Mouse (Mus musculus): ENCODE results near the gene Taf1b. TPM values are rescaled to one million over a fixed set of nuclear protein-coding genes. Genes with fewer than 3 reads are reported as not detected.
"Not testable (repeated sequence)": the region's sequence is repeated elsewhere in the genome, so short reads cannot be mapped to it uniquely, and the experiment has no call there.

Gene Taf1b
- polyA plus RNA-seq, 1 experiment from 2014 or later, result 27.6 TPM

DNA sequence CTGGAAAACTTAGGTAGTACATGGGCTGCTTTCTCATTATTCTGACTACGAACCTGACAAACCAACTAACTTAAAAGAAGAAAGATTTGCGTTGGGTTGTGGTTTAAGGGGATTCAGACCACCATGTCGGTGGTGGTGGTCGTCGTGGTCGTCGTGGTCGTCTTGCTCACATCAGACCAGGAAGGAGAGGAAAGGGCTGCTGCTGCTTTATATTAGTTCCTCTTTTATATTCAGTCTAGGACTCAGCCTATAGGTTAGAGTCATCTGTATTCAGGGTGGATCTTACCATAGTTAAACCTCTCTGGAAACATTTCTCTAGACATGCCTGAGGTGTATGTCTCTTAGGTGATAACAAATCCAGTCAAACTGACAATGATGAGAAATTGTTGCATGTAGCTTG is 19.0 kb downstream of the Taf1b start:
- ATAC-seq (replicated peaks; ENCODE audit: low FRiP score, low read depth), result no peak
- Histone ChIP-seq H3K9me3 (replicated peaks; ENCODE audit: low read length) (no peaks in the 10 kb centered on the region), H3K4me2 (ENCODE audit: low read length) (no peak overlapping the region), H3K4me3 (replicated peaks; ENCODE audit: low read depth, low read length) (no peak overlapping the region), H3K27ac (no peak overlapping the region), H3K9ac (ENCODE audit: low read depth, low read length) (no peak overlapping the region), H3K4me1 (replicated peaks; ENCODE audit: insufficient read depth, low read length) (no peaks in the 10 kb centered on the region), H3K36me3 (ENCODE audit: insufficient read depth, low read length) (peaks cover 28% of the 10 kb centered on the region; the same call in 1 of the 2 replicates), H3K27me3 (ENCODE audit: insufficient read depth, low read length) (no peaks in the 10 kb centered on the region)
- no peak for DNase-seq (ENCODE audit: low spot score)
- TF ChIP-seq CTCF (IDR thresholded peaks at IDR 0.05; ENCODE audit: low read depth), result no peak
- WGBS, result 94% methylated on average over 8 of the region's 8 CpGs

DNA sequence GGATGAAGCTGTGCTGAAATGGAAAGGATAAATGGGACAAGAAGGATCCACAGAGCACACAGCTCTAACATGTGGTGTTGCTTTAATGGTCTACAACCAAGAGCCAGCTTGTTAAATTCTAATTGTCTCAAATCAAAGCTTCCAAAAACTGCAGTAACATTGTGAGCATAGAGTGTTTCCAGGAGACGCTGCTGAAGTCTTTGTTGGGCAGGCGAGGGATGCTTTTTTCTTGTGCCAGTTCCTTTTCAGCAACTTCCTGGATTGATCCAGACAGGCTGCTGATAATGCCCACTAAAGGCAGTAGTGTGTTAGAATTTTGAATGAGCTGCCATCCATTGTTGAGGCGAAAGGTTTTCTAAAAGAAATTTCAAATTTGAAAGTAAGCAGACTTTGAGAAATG is 22.9 kb downstream of the Taf1b start:
- Histone ChIP-seq H3K27me3 (ENCODE audit: insufficient read depth, low read length) (no peaks in the 10 kb centered on the region), H3K4me1 (replicated peaks; ENCODE audit: insufficient read depth, low read length) (no peaks in the 10 kb centered on the region), H3K36me3 (ENCODE audit: insufficient read depth, low read length) (peaks cover 8% of the 10 kb centered on the region; the same call in 1 of the 2 replicates), H3K27ac (no peak overlapping the region), H3K4me3 (replicated peaks; ENCODE audit: low read depth, low read length) (no peak overlapping the region), H3K4me2 (ENCODE audit: low read length) (no peak overlapping the region), H3K9me3 (replicated peaks; ENCODE audit: low read length) (no peaks in the 10 kb centered on the region), H3K9ac (ENCODE audit: low read depth, low read length) (no peak overlapping the region)
- no peak for DNase-seq (ENCODE audit: low spot score)
- no peak for TF ChIP-seq CTCF (IDR thresholded peaks at IDR 0.05; ENCODE audit: low read depth)
- ATAC-seq (replicated peaks; ENCODE audit: low FRiP score, low read depth), result no peak
- 85% methylated on average over 3 of the region's 3 CpGs for WGBS

DNA sequence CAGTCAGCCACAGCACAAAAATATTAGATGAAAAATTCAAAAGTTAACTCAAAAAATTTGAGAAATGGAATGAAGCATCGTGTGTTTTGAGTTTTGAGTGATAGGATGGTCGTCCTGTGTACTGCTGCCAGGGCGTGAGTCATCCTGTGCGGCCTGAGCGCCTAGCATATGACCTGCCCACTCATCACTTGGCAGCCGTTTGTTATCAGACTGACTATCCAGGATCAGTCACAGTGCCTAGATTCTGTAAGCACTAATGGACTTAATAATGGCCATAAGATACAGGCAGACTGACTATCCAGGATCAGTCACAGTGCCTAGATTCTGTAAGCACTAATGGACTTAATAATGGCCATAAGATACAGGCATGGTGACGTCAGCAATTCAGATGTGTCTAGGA is 26.9 kb downstream of the Taf1b start:
- ATAC-seq (replicated peaks; ENCODE audit: low FRiP score, low read depth); H3K9me3 ChIP-seq (replicated peaks; ENCODE audit: low read length); H3K27ac ChIP-seq; DNase-seq (ENCODE audit: low spot score); H3K9ac ChIP-seq (ENCODE audit: low read depth, low read length); H3K4me2 ChIP-seq (ENCODE audit: low read length); H3K4me1 ChIP-seq (replicated peaks; ENCODE audit: insufficient read depth, low read length); H3K27me3 ChIP-seq (ENCODE audit: insufficient read depth, low read length); H3K36me3 ChIP-seq (ENCODE audit: insufficient read depth, low read length); H3K4me3 ChIP-seq (replicated peaks; ENCODE audit: low read depth, low read length): not testable (repeated sequence)
- WGBS, result 86% methylated on average over 7 of the region's 7 CpGs

DNA sequence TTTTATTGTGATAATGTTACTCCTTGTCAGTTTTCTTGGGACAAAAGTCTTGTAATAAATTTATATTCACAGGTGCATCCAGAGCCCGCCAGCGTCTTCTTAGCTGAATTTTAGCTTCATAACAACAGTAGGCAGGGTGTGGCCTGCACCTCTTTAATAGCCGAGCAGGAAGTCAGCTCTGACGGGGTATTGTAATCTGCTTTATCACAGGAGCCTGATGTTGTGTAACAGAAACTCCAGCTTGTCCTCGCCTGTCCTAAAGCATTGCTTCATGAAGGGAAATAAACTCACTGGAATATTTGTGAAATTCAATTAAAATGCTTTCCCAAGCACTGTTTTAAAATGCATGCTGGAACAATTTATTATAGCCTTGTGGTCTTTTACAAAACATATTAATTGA is 38.2 kb downstream of the Taf1b start:
- H3K9ac ChIP-seq (ENCODE audit: low read depth, low read length), result no peak overlapping the region
- H3K9me3 ChIP-seq (replicated peaks; ENCODE audit: low read length), result no peaks in the 10 kb centered on the region
- no peak for DNase-seq (ENCODE audit: low spot score)
- TF ChIP-seq CTCF (IDR thresholded peaks at IDR 0.05; ENCODE audit: low read depth), result no peak
- no peak for ATAC-seq (replicated peaks; ENCODE audit: low FRiP score, low read depth)
- H3K27me3 ChIP-seq (ENCODE audit: insufficient read depth, low read length), result no peaks in the 10 kb centered on the region
- WGBS, result 66% methylated on average over 5 of the region's 5 CpGs
- H3K27ac ChIP-seq, result no peak overlapping the region
- 0 out of 2 replicates have a peak, but pooled peaks cover 6% of the 10 kb centered on the region for H3K36me3 ChIP-seq (ENCODE audit: insufficient read depth, low read length)
- no peak overlapping the region for H3K4me2 ChIP-seq (ENCODE audit: low read length)
- no peaks in the 10 kb centered on the region for H3K4me1 ChIP-seq (replicated peaks; ENCODE audit: insufficient read depth, low read length)
- no peak overlapping the region for H3K4me3 ChIP-seq (replicated peaks; ENCODE audit: low read depth, low read length)

DNA sequence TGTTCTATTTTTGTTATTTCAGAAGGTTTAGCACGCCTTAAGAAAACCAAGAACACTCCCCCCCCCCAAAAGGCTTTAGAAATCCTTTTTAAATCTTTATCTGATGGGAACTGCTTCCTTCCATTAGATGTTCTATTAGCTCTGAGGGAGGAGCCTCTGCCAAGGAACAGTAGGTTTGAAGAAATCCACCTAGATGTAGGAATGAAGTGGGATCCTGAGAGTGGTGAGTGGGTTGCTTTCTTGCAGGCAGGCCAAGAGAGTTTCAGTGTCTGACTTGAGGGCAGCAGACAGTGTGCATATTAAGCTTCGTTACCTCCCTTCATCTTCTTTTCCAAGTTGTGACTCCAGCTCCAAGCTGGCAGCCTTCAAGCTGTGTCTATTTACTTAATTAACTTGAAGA is 39.0 kb downstream of the Taf1b start:
- ATAC-seq (replicated peaks; ENCODE audit: low FRiP score, low read depth) (no peak), DNase-seq (ENCODE audit: low spot score) (no peak)
- Histone ChIP-seq H3K27ac (no peak overlapping the region), H3K4me3 (replicated peaks; ENCODE audit: low read depth, low read length) (no peak overlapping the region), H3K4me2 (ENCODE audit: low read length) (no peak overlapping the region), H3K9me3 (replicated peaks; ENCODE audit: low read length) (no peaks in the 10 kb centered on the region), H3K9ac (ENCODE audit: low read depth, low read length) (no peak overlapping the region), H3K27me3 (ENCODE audit: insufficient read depth, low read length) (no peaks in the 10 kb centered on the region), H3K4me1 (replicated peaks; ENCODE audit: insufficient read depth, low read length) (no peaks in the 10 kb centered on the region), H3K36me3 (ENCODE audit: insufficient read depth, low read length) (0 out of 2 replicates have a peak, but pooled peaks cover 3% of the 10 kb centered on the region)
- WGBS, result 75% methylated on average over 2 of the region's 2 CpGs
- no peak for TF ChIP-seq CTCF (IDR thresholded peaks at IDR 0.05; ENCODE audit: low read depth)

DNA sequence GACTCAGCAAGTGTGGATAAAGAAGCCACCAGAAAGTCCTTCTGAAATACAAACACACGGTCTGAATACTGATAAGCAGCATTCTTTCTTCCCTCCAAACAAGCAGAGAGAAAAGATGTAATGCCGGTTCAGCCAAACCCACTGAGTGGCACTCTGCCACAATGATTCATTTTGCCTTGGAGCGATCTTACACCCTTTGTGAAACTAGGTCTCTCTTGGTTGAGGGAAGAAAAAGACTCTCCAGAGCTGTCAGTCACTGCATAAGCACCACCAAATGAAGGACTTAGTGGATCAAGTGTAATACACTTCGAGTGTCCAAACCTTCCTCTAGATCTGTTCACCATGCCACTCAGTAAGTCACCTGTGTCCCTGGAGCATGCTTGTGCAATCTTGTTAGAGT is 39.8 kb downstream of the Taf1b start:
- Histone ChIP-seq H3K36me3 (ENCODE audit: insufficient read depth, low read length) (0 out of 2 replicates have a peak, but pooled peaks cover 3% of the 10 kb centered on the region), H3K27me3 (ENCODE audit: insufficient read depth, low read length) (no peaks in the 10 kb centered on the region), H3K9me3 (replicated peaks; ENCODE audit: low read length) (no peaks in the 10 kb centered on the region), H3K4me1 (replicated peaks; ENCODE audit: insufficient read depth, low read length) (no peaks in the 10 kb centered on the region), H3K4me3 (replicated peaks; ENCODE audit: low read depth, low read length) (no peak overlapping the region), H3K27ac (no peak overlapping the region), H3K4me2 (ENCODE audit: low read length) (no peak overlapping the region), H3K9ac (ENCODE audit: low read depth, low read length) (no peak overlapping the region)
- ATAC-seq (replicated peaks; ENCODE audit: low FRiP score, low read depth) (no peak), DNase-seq (ENCODE audit: low spot score) (no peak)
- 90% methylated on average over 4 of the region's 4 CpGs for WGBS
- no peak for TF ChIP-seq CTCF (IDR thresholded peaks at IDR 0.05; ENCODE audit: low read depth)

DNA sequence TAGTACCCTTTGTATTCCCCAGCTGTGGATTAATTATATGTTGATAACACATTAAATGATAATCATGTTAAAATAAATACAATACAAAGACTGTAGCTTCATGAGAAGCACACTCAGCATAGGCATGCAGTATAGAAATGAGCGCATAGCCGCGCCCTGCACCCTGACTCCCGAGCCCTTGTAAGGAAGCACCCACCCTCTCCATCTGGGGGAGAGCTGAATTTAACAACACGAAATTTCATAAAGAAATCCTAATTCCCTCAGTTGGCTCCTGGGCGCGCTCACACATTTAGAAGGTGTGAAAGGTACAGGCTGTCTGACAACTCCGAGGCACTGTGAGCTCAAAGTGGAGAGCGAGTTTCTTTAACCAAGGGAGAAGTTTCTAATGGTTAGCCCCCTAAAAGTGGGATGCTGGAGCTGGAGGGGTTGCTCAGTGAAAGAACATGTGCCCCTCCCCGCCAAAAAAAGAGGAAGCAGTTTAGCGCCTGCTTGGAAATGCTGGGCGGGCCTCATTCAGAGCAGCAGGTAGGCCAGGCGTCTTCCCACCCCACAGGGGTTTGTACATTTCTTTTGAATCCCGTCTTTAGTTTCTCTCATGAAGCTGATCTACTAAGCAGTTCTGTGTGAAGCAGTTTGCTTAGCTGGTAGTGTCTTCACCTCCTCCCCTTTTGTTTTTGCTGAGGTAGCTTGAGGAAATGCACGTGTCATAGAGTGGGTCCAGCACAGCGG is 43.4 kb downstream of the Taf1b start:
- H3K9ac ChIP-seq (ENCODE audit: low read depth, low read length), result no peak overlapping the region
- no peak overlapping the region for H3K4me2 ChIP-seq (ENCODE audit: low read length)
- H3K27me3 ChIP-seq (ENCODE audit: insufficient read depth, low read length), result no peaks in the 10 kb centered on the region
- no peak for TF ChIP-seq CTCF (IDR thresholded peaks at IDR 0.05; ENCODE audit: low read depth)
- ATAC-seq (replicated peaks; ENCODE audit: low FRiP score, low read depth) (no peak), DNase-seq (ENCODE audit: low spot score) (no peak)
- H3K4me3 ChIP-seq (replicated peaks; ENCODE audit: low read depth, low read length), result no peak overlapping the region
- H3K36me3 ChIP-seq (ENCODE audit: insufficient read depth, low read length), result 0 out of 2 replicates have a peak, but pooled peaks cover 3% of the 10 kb centered on the region
- H3K9me3 ChIP-seq (replicated peaks; ENCODE audit: low read length), result no peaks in the 10 kb centered on the region
- 87% methylated on average over 16 of the region's 16 CpGs for WGBS
- H3K4me1 ChIP-seq (replicated peaks; ENCODE audit: insufficient read depth, low read length), result no peaks in the 10 kb centered on the region
- H3K27ac ChIP-seq, result no peak overlapping the region
